Mouse (Mus musculus): Measurements from ENCODE around the gene Trpm1.

DNA sequence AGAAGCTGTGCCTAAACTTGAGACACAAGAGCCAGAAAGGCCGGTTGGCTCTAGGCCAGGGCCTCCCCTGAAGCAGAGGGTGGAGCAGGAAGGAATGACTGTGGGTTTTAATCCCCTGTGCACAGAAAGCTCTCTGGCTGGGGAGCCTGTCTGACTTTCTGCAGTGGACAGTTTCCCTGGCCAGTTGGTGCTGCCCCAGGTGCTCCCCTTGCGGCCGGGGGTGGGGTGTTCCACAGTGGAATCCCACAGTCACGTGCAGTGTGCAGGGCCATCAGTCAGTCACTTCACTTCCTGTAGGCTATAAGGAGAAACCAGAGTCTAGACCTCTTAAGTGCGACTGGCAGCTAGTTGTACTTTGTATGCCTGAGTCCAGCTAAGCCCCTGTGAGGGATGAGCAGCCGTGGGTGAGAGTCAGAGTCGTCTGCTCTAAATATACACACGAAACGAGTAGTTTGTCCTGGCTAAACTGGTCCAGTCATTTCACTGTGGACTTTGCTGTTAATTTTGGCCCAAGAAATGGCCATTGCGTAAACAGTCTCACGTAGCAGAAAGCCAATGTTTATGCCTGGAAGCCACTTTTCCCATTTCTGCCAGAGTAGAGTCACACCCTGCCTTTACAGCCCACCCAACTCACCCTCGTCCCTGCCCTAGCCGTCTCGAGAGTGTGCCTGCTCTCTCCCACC, 38.8 kb downstream of the Trpm1 start:
- TF ChIP-seq EP300 (IDR thresholded peaks at IDR 0.05) (no peak), CTCF (IDR thresholded peaks at IDR 0.05) (peak; percentile 52)

Measured in lung, postnatal 0 days (tissue).